Mouse (Mus musculus): Measurements from ENCODE around the gene Mrpl38.
"Not testable (repeated sequence)": the region's sequence is repeated elsewhere in the genome, so short reads cannot be mapped to it uniquely, and the experiment has no call there.

The Mrpl38 gene

DNA sequence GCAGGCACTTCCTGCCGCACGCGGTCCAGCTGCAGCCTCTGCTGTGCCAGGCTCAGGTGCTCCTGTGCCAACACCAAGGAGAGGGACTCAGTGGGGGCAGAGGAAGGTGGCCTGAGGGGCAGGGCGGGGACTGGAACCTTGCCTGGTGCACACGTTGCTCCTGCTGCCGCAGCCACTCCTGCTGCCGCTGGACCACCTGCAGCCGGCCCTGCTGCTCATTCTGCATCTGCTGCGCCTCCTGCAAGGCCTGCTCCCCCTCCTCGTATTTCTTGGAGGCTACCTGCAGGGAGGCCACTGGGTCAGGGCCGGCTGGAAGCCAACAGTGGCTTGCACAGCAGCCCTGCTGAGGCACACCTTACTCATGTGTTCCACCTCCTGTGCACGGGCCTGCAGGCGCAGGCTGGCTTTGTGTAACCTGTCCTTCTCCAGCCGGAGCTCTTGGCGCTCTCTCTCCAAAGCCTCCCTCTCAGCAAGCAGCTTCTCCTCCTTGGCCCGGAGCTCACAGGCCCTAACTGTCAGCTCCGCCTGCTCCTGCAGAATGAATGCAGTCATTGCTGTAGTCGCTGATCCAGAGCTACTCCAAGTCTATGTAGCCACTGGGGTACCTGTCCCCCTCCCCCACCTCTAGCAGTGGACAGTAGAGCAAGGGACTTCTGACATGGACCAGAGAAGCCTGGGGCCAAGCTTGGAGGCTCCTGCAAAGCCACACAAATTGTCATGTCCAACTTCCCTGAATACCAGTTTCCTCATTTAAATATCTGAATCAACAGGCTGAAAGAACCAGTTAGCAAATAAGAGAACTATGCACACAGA, 7.0 kb upstream of the Mrpl38 start:
- DNase-seq (ENCODE audit: low spot score), result no peak

DNA sequence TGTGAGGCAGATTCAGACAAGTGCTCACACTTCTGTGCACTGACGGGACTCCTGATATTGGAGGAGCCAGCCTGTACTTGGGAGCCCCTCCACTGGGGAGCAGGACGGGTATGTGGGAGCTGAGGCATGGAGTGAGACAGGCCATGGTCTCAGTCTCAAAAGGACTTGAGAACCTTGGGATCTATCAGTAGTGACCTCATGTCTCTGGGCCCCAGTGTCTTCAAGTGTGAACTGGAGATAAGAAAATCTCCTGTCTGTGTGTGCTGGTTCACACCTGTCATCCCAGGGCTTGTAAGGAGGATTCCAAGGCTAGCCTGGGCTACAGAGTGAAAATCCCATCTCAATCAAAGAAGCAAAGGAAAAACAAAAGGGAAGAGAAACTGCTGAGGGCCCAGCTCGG, 4.8 kb upstream of the Mrpl38 start:
- DNase-seq (ENCODE audit: low spot score), result no peak

DNA sequence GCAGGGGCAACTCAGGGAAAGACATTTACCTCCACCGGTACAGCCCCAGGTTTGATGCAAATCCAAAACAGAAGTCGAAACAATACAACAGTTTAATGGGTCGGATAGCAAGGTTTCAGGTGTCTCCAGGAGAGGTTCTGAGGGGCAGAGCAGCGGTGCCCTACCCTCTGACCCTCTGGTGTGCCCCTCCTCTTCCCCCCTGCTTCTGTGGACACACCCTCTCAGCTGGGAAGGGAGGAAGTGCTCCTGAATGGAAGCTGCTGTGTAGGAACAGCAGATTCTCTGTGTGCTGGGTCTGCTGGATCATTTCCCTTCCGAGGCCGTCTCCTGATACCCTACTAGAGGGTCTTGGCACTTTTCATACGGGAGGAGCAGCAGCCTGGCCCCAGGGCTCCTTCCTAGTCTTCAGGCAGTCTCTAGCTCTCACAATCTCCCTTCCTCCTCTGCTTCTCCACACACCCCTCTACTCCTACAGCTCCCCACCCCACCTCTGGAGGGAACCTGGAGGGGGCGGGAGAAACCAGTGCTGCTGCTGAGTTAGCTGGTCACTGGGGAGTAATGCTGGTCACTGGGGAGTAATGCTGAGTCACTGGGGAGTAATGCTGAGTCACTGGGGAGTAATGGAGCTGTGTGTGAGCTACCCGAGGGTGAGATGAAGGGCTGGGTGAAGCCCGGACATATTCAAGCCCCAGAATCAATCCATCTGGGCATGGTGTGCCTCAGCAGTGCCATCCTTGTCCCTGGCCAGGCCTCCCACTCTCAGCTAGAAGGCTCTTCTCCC, 3.7 kb upstream of the Mrpl38 start:
- no peak for DNase-seq (ENCODE audit: low spot score)

DNA sequence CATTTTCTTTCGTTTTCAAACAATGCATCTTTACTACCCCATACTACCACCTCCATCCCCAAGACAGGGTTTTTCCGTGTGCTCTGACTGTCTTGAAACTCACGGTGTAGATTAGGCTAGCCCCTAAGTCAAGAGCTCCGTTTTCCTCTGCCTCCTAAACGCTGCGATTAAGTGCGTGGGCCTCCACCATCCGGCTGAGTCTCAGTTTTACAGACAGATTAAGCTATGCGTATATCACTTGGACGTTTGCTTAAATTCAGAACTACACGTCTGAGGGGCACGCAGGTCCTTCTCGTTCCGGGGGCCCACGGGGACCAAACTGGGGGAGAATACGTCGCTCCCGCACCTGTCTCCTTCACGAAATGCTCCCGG, 586 bp downstream of the Mrpl38 start:
- DNase-seq (ENCODE audit: low spot score), result no peak

DNA sequence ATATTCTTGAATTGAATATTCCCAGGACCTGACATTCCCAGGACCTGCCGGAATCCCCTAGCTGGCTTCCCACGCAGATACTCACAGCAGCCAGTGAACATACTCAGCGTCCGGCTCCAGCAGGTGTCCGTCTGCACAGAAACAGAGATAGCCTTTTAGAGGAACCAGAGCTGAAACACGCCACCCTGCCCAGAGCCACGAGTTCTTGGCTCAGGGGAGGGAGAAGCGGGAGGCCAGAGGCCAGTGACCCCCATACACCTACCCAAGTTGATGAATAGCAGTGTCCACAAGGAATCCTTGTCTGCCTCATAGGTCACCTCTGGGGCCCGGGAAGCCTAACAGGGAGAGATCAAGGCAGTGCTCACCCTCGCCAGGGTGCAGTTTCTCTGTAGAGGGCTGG, 4.5 kb downstream of the Mrpl38 start:
- DNase-seq (ENCODE audit: low spot score), result no peak

DNA sequence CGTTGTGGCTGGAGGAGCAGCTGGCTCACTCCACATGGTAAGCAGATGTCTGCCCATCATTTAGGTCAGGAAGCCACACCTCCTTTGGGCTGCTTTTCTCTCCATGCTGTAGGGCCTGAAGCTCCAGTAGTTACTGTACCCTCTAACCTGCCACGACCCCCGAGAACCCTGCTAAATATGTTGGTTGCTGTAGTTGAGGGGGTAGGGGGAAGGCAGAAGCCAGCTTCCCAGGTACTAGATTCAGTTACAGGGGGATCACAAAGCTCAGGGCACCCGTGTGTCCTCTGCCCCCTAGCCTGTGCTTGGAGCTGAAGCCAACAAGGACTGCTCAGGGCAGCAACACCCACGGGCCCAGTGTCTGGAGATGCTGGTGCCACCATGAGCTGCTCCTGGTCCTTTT, 5.2 kb downstream of the Mrpl38 start:
- DNase-seq (ENCODE audit: low spot score), result no peak

DNA sequence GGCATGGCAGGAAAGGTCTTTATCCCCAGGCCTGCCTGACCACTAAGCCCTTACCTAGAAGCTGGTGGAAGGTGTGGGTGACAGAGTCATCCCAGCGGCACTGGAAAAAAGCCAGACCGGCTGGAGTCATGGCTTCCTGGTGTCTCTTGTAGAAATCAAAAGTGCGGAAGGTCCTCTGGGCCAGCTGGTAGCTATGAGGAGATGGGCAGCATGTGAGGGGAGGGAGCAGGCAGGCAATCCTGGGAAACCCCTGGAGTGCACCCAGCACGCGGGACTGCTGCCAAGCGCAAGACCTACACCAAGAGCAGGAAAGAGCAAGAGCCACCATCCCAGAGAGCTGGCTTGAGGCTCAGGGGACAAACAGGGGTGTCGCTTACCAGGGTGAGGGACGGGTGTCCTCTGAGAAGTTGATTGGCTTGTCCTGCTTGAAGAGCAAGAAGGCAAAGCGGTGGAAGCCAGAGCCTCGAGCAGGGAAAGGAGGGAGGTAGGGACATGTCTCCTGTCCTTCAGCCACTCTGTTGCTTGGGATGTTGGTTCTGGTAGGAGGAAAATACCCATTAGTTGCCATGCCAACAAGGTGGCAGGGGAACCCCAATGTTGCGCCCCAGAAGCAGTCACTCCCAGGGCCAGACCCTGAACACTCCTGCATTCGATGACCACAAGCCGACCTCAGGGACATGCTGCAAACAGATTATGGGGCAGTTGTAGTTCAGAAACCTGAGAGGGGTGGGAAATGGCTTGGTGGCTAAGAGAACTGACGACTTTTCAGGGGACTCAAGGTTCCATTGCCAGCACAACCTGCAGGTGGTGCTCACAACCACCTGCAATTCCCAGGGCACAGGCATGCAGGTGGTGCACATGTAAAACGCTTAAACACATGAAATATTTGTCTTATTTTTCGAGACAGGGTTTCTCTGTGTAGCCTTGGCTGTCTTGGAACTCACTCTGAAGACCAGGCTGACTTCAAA, 6.0 kb downstream of the Mrpl38 start:
- no peak for DNase-seq (ENCODE audit: low spot score)

DNA sequence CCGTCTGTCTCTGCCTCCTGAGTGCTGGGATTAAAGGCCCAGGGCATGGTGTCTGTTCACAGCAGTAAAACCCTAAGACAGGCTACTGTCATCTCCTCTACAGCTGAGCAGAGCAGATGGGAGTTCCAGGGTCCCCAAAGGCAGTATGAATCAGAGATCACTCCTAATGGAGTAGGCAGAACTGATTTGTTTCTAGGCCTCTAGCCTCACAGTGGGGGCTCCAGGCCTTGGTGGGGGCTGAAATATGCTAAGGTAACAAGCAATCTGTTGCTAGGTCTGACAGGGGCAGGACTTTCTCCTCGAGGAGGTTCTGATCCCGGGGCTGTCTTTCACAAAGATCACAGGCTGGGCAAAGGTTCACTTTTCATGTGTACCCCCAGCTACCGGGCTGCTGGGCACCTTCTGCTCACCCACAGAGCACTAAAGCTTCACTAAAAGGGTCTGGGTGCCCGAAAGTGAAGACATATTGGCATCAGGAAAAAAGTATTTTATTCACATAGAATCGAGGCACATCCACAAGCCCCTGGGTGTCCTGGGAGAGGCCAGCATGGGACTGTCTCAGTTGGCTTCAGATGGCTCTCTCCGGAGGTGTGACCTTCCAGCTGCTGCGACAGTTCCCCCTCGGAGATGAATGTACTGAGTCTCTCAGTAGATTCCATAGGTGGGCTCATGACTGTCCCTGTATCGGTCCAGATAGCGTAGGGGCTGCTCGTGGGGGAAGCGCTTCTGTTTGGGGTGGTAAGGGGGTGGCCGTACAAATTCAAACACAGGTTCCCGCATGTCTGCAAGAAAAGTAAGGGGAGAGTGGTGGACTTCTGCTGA, 7.1 kb downstream of the Mrpl38 start:
- DNase-seq (ENCODE audit: low spot score), result no peak

DNA sequence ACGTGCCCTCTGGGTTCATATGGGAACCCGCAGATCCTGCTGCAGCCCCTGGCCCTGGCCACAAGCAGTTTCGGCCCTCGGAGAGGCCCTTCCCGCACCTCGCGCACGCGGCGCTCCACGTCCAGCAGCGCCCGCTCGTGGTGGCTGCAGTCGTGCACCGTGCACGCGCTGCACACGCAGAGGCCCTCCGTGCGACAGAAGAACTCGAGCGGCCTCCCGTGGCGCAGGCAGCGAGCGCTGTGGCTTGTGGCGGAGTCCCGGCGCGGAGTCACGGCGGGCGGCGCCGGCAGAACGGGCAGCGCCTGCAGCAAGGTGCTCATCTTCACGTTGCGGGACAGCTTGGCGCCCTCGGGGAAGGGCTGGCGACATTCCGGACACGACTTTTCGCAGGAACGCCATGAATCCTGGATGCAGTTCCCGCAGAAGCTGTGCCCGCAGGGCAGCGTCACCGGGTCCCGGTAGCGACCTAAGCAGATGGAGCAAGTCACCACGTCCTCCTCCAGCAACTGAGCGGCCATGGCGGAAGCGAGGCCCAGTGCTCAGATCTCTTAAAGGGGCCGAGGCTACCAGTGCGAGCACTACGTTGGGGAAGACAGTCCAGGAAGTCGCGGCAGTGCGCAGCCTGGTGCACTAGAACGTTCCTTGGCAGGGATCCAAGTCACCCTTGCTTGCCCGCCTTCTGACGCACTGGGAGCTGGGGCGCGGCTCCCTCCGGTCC, 8.0 kb downstream of the Mrpl38 start, which contains the start of gene Trim65:
Gene Trim65 (minus strand): TSS at position 641 of the 718 bp plus-strand sequence.
- peak; percentile 80 for DNase-seq (ENCODE audit: low spot score)

DNA sequence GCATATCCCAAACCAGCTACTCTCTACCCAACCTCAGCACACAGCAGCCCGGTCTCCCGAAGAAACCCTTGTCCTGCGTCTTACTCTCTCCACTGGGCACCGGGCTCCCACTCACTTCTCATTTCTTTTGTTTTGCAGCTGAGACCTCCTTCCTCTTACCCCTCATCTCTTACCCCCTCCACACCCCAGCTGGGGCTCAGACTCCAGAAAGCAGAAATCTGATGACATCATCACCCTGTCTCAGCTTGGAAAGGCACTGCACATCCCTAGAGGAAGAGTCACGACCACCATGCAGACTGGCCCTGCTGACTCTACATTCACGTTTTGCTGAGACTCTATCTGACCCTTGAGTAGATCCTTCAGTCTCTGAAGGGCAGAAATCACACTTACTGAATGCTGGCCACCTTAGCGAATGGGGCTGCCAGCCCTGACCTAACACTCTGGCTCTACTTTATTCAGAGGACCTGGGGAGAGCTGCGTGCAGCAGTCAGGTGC, 8.6 kb downstream of the Mrpl38 start:
- no peak for DNase-seq (ENCODE audit: low spot score)

DNA sequence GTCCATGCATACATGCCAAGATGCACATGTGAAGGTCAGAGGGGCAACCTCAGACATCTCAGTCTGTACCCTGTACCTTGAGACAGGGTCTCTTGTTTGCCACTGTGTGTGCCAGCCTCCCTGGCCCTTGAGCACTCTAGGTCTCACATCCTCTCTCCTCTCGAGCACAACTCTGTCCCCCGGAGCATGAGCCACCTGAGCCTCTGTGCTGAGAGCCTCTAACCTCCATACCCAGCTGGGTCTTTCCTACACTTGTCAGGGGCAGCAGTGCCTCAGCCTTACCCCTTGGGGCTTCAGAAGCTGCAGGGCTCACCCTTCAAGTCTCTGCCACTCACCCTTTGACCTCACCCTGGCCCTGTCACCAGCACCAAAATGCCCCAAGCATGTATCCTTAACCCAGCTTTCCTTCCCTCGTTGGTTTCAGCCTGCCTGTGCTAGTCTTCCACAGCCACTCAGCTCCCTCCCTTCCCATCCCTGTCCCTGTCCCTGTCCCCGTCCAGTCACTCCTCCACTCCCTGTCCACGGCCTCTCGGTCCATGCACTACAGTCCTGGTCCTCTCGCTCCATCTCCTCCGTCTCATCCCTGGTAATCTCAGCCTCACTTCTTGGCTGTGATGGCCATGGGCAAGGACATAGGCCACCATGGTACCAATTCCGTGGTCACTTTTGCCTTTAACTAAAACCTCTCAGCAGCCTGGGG, 9.4 kb downstream of the Mrpl38 start:
- DNase-seq (ENCODE audit: low spot score), result no peak

DNA sequence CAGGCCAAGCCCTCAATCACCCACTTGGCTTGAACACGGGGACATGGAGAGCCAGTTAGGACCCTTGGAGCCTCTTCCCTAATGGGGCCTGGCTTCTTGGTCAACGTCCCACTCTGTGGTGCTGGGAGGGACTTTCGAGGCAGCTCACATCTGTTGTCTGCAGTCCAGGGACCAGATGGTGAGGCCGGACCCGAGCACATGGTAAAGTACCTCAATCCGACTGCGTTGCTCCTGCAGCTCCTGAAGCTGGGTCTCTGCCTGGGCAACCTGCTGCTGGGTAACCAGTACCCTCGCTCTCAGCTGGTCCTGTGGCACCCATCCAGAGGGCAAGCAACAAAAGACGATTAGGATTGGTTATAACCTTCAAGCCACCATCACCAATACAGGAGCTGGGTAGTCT, 10.7 kb downstream of the Mrpl38 start:
- no peak for DNase-seq (ENCODE audit: low spot score)

DNA sequence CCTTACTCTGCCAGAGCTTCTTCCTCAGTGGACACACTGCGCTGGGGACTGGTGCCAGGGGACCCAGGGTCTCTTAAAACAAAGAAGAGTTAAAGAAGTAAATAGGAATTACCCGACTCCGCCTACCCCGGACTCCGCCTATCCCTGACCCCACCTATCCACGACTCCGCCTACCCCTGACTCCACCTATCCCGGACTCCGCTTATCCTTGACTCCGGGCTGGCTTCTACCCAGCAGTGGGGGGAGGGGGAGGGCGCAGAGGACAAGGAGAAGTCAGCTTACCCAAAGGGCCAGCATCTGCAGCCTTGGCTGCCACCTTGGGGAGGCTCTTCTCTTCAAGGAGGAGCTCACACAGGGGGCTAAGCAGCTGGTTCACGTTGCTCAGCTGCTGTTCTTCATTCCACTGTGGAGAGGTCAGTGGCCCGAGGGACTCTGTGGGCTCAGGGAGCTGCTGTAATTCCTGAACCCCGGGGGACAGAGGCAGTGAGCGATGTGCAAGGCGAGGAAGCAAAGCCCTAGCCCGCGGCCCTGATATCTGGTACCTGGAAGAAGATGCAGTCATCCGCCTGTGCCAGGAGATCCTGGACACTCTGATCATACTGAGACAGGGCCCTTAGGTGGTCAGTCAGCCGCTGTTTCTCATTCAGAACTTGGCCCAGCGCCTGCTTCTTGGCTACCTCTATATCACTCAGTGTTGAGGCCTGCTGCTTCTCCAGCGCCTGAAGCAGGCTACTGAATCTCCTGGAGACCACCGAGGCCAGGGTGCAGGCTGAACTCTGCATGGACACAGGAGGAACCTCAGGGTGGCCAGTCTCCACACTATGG, 11.3 kb downstream of the Mrpl38 start, which contains the start of gene Trim47:
Gene Trim47 (minus strand): TSS at position 55 of the 825 bp plus-strand sequence.
- DNase-seq (ENCODE audit: low spot score), result peak; percentile 86

DNA sequence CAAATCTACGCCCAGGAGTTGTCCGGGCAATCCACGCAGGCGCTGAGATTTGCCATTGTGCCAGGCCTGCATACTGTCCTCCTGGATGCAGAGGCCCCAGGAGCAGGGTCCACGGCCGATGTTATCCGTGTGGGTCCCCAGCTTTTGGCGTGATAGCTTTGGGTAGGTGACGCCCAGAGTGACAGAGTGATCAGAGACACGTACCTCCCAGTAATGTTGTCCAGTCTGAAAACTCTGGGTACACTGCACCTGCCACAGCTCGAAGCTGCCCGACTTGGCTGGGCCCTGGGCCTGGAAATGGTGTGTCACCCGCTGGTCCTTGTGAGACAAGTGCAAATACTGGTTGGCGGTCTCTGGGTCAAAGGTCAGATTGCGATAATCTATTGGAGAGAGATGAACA, 12.4 kb downstream of the Mrpl38 start:
- no peak for DNase-seq (ENCODE audit: low spot score)

DNA sequence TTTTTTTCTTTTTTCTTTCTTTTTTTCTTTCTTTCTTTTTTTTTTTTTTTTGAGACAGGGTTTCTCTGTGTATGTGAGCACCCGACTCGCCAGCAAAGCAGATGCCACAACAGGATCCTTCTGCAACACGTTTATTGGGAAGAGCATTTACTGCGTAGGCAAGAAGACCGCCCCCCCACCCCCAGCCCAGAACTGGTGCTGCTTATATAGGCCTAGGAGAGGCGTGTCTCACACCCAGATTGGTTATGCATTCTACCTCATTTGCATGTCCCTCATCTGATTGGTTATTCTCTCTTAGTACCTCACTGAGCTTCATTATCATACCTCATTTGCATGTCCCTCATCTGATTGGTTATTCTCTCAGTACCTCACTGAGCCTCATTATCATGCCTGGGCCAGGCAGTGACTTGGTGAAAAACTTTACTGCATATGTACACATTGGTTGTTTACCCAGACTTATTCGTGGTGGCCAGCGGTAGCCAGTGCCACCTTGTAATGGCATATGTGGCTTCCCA, 16.9 kb downstream of the Mrpl38 start:
- DNase-seq (ENCODE audit: low spot score), result not testable (repeated sequence)

DNA sequence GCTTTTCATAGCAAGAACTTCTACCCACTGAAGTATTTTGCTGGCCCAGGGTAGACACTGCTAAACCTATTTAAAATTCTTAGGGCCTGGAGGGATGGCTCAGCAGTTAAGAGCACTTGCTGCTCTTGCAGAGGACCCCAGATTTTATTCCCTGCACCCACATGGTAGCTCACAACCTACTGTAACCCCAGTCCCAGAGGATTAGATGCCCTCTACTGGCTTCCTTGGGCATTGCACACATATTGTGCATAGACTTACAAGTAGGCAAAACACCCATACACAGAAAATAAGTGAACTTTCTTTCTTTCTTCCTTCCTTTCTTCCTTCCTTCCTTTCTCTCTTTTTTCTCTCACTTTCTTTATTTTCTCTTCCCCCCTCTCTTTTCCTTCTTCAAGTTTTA, 20.8 kb downstream of the Mrpl38 start:
- no peak for DNase-seq (ENCODE audit: low spot score)

DNA sequence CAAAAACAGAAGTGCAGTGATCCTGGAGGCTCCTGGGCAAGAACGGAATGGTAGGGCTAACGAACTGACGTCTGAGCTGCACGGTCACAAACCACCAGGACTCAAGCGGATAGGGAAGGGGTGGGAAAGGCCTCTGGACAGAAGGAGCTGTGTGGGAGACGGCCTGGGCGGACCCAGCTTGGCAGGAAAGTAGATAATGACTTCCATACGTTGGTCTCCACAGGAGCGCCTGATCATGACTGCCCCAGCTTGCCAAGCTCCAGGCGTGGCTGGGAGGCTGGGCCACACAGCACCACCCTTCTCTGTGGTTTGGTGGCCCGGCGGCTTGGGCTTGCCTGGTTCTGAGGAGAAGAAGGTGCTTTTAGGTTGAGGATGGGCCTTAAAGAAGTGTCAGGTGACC, 21.4 kb downstream of the Mrpl38 start:
- no peak for DNase-seq (ENCODE audit: low spot score)

DNA sequence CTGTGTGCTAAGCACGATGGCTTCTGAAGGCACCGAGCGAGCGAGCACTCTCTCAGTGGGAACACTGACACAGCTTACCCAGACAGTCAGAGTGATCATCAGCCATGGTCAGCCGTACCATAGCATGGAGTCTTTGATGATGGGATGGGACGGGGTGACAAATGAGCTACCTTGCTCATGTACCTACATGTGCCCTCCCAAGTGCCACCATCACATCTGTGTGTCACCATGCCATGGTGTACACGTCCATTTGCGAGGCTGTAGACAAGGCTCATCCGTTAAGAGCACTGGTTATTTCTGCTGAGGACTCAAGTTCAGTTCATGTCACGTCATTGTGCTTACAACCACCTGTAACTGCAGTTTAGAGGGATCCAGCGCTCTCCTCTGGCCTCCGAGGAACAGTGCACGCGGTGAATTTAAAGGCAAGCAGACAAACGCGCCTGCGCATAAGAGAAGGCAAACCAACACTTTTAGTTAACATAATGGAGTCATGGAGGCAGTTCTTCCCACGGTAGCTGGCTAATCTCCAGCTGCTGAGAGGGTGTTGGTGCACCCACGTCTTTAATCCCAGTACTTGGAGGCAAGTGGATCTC, 27.0 kb downstream of the Mrpl38 start:
- no peak for DNase-seq (ENCODE audit: low spot score)

Data from testis, postnatal 14 days (tissue).